ENCODE assay signal across 9 mouse cellular contexts in the genomic region with DNA sequence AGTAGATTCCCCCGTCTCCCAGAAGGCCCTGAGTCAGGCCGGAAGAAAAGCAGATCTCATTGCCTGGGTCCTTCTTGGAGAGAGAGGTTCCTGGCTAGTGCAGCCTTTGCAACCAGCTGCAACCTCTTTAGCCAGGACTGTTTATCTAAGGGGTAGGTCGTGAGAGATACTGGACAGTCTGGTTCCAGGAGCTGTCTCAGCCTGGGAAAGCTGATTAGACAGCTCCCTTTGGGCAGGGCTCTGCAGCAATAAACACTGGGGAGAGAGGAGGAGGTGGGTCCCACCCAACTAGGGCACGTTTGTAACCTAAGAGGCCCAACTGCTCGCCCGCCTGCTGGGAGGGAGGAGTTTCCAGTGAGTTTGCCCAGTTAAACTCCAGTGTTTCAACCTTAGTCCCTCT.
A peak's percentile ranks its signal among the peaks of the same experiment; 100 is the strongest.
DNase-seq lines count a peak whose midpoint lies in the region; ATAC-seq lines count a peak whose summit lies in the region.
"Had no signal": no experiment of that assay in that cellular context is flagged by ENCODE, and none has a peak within 500 bp of the region (broad histone marks: within the 10 kb centered on the region; RNA-seq: fewer than 3 reads in every experiment).

No protein-coding gene starts in this region.

- WGBS in heart, embryonic 15.5 days, result 18% methylated on average over 6 of the region's 6 CpGs
- 15% methylated on average over 6 of the region's 6 CpGs for WGBS in lung, embryonic 15.5 days

- H3K9ac ChIP-seq in heart, embryonic 15.5 days, result 0 out of 2 replicates have a peak overlapping the region, but pooled peaks have one; percentile 3
- no peak overlapping the region for H3K9ac ChIP-seq in lung, embryonic 15.5 days
- H3K9ac ChIP-seq: hindbrain, embryonic 15.5 days had no signal

- no peaks in the 10 kb centered on the region for H3K27me3 ChIP-seq in heart, embryonic 15.5 days
- no peaks in the 10 kb centered on the region for H3K27me3 ChIP-seq in lung, embryonic 15.5 days
- H3K27me3 ChIP-seq: hindbrain, embryonic 15.5 days had no signal

- H3K27ac ChIP-seq in heart, embryonic 15.5 days, result peak overlapping the region; percentile 87
- H3K27ac ChIP-seq in lung, embryonic 15.5 days, result peak overlapping the region; percentile 56
- H3K27ac ChIP-seq: hindbrain, embryonic 15.5 days had no signal

- H3K9me3 ChIP-seq in heart, embryonic 15.5 days (replicated peaks), result no peaks in the 10 kb centered on the region
- no peaks in the 10 kb centered on the region for H3K9me3 ChIP-seq in lung, embryonic 15.5 days
- H3K9me3 ChIP-seq: hindbrain, embryonic 15.5 days had no signal

- peak; percentile 74 for ATAC-seq in heart, embryonic 15.5 days (replicated peaks; ENCODE audit: insufficient number of reproducible peaks, insufficient read depth, low FRiP score, low read depth)
- peak; percentile 70; the same call in 1 of the 2 replicates for ATAC-seq in lung, embryonic 15.5 days (ENCODE audit: borderline replicate concordance, extremely low read depth, low FRiP score, low TSS enrichment)

- peaks cover 1% of the 10 kb centered on the region; the same call in 1 of the 2 replicates for H3K36me3 ChIP-seq in heart, embryonic 15.5 days
- H3K36me3 ChIP-seq in lung, embryonic 15.5 days, result no peaks in the 10 kb centered on the region
- H3K36me3 ChIP-seq: hindbrain, embryonic 15.5 days had no signal

- H3K4me3 ChIP-seq in heart, embryonic 15.5 days, result no peak overlapping the region
- H3K4me3 ChIP-seq in lung, embryonic 15.5 days, result no peak overlapping the region
- H3K4me3 ChIP-seq: hindbrain, embryonic 15.5 days had no signal

- H3K4me1 ChIP-seq in heart, embryonic 15.5 days (replicated peaks), result peaks cover 65% of the 10 kb centered on the region
- H3K4me1 ChIP-seq in lung, embryonic 15.5 days, result peaks cover 61% of the 10 kb centered on the region

- peak; percentile 55 for DNase-seq in adrenal gland, postnatal 14 days
- DNase-seq in adrenal gland, adult 18-20 months (ENCODE audit: low spot score in 2 of 2), result no peak
- peak; percentile 48 for DNase-seq in embryo, embryonic 9.5 days (ENCODE audit: extremely low spot score)
- no peak for DNase-seq in cerebellum, postnatal 25 days
- no peak for DNase-seq in layer of hippocampus, adult 18-20 months (ENCODE audit: low spot score in 2 of 2)
- DNase-seq in layer of hippocampus, postnatal 10 days (ENCODE audit: low spot score in 2 of 2), result no peak

- peak overlapping the region; percentile 37; the same call in 1 of the 2 replicates for H3K4me2 ChIP-seq in heart, embryonic 15.5 days
- H3K4me2 ChIP-seq in lung, embryonic 15.5 days, result no peak overlapping the region
- H3K4me2 ChIP-seq: hindbrain, embryonic 15.5 days had no signal

Comparison
In these comparisons a context has a peak if more than half of its experiments do, and no peak if none do; other contexts are left out.
1. DNase-seq: peak in adrenal gland, postnatal 14 days (single experiment) and embryo, embryonic 9.5 days (single experiment); none in adrenal gland, adult 18-20 months (0 of 2), cerebellum, postnatal 25 days (0 of 2), layer of hippocampus, adult 18-20 months (0 of 2) and layer of hippocampus, postnatal 10 days (0 of 2).